Mouse (Mus musculus) stomach, adult 2 months (tissue): Measurements from ENCODE around the gene Cby1. TPM values are rescaled to one million over a fixed set of nuclear protein-coding genes. Genes with fewer than 3 reads are reported as not detected.

ENCODE experiments used
- polyA plus RNA-seq: library from polyadenylated mRNA; depleted of rRNA; stranded (reverse); fragments of >200 nt; gene quantifications from 2 replicates; pipeline ENCODE4 v1.2.3, GENCODE M21; 2012; rRNA removed

Cby1 gene
- polyA plus RNA-seq: 6.2 and 6.5 TPM in 2 replicates

DNA sequence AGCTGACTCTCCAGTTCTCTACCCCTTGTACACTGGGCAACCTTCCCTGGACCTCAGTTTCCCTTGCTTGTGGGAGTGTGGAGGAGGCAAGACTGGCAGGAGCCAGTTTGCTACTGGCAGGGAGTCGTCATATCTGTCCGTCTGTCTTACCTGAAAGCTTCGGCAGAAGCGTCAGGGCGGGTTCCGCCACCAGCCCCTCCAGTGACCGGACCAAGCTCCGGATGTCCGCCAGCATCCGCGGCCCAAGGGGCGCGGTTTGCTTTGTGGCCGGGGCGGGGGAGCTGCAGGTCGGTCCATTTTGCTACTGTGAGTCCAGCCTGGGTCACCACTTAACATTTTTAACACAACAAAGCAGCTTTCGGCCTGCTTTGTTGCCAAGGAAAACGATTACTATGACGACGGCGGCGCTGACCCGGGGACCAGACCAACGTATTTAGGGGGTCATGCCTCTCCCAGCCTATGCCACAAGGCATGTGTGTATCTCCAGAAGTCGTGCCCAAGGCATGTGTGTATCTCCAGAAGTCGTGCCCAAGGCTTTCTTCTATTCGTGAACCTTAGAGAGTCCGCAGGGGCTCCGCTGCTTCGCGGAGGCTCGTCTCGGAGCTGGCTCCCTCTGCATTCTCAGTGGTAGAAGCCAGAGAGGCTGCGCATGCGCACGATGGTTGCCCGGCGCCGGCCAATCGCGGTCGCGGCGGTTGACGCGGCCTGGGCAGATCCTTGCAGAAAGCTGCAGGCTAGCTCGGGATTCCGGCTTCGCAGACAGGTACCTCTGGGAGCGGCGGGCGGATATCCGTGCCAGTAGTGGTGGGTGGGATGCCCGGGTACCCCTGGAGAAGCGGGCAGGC lies at the start of gene Cby1, which contains the start of gene Fam227a:
Gene Cby1, plus strand, starts transcription at position 669 of the 845 bp plus-strand sequence.
Gene Fam227a, minus strand, starts transcription at position 426 of the 845 bp plus-strand sequence.

DNA sequence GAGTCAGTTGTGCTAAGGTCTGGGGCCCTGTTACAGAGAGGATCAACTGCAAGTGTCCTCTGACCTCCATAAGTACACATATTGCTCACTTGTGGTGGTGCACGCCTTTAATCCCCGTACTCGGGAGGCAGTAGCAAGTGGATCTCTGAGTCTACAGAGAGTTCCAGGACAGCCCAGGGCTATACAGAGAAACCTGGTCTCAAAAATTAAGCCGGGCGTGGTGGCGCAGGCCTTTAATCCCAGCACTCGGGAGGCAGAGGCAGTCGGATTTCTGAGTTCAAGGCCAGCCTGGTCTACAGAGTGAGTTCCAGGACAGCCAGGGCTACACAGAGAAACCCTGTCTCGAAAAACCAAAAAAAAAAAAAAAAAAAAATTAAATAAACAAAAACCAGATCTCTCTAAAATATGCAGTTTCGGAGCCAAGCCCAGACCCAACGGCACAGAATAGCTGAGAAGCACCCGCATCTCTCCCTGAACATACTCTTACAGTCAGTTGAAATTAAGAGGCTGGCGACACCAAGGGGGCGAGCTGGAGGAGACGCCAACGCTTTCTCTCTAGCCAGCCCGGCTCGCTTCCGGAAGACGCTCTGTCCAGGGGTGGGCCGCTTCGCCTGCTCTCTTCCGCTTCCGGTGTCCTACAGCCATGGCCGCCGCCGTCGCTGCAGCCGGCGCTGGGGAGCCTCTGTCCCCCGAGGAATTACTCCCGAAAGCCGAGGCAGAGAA lies 11.4 kb downstream of the Cby1 start, which contains the start of gene Tomm22:
Gene Tomm22, plus strand, starts transcription at position 613 of the 723 bp plus-strand sequence.

GRCm38 (mm10) chr15:79687646-79688267 lies 28.8 kb downstream of the Cby1 start, which contains the start of gene Josd1:
Josd1 (minus strand) TSS chr15:79687919.

GRCm38 (mm10) chr15:79690426-79691022 lies 31.5 kb downstream of the Cby1 start, which contains the start of gene Gtpbp1:
Gtpbp1 (plus strand) TSS chr15:79690845.

Other genes starting within 250 kb of the Cby1 start
- gene Csnk1e, start 203.6 kb upstream of the Cby1 start, polyA plus RNA-seq: 15.0 and 15.3 TPM in 2 replicates
- 0.06 and 0.09 TPM in 2 replicates for gene Kcnj4, start 154.0 kb upstream of the Cby1 start, polyA plus RNA-seq
- 11.7 and 13.2 TPM in 2 replicates for gene Kdelr3, start 142.8 kb upstream of the Cby1 start, polyA plus RNA-seq
- gene Ddx17, start 112.5 kb upstream of the Cby1 start, polyA plus RNA-seq: 52.5 and 59.9 TPM in 2 replicates
- not detected in 2 replicates for gene Dmc1, start 54.1 kb upstream of the Cby1 start, polyA plus RNA-seq
- gene Fam227a, start 243 bp upstream of the Cby1 start, polyA plus RNA-seq: 0.52 TPM in 1 of 2 replicates, not detected in the other
- gene Tomm22, start 11.7 kb downstream of the Cby1 start, polyA plus RNA-seq: 9.1 and 14.6 TPM in 2 replicates
- 11.1 and 15.2 TPM in 2 replicates for gene Josd1, start 28.7 kb downstream of the Cby1 start, polyA plus RNA-seq
- 15.7 and 19.2 TPM in 2 replicates for gene Gtpbp1, start 31.6 kb downstream of the Cby1 start, polyA plus RNA-seq
- gene Sun2, start 83.3 kb downstream of the Cby1 start, polyA plus RNA-seq: 29.7 and 33.0 TPM in 2 replicates
- 20.3 and 22.8 TPM in 2 replicates for gene Dnal4, start 118.7 kb downstream of the Cby1 start, polyA plus RNA-seq
- 2.7 and 2.9 TPM in 2 replicates for gene Nptxr, start 145.6 kb downstream of the Cby1 start, polyA plus RNA-seq
- gene Npcd, start 175.0 kb downstream of the Cby1 start, polyA plus RNA-seq: 0.76 TPM in 1 of 2 replicates, not detected in the other
- gene Cbx6, start 175.5 kb downstream of the Cby1 start, polyA plus RNA-seq: 27.2 and 29.3 TPM in 2 replicates
- 5.1 and 8.7 TPM in 2 replicates for gene Apobec3, start 232.5 kb downstream of the Cby1 start, polyA plus RNA-seq